Mouse (Mus musculus) liver, embryonic 14.5 days (tissue): Measurements from ENCODE around the gene Gm32742.
A peak's percentile ranks its signal among the peaks of the same experiment; 100 is the strongest.

ENCODE experiments used
- CTCF ChIP-seq: IDR thresholded peaks from 2 replicates; pipeline ENCODE4 v1.5.1; 2016; ENCODE audit warnings: antibody characterized with exemption, low read depth, control low read depth
- EP300 ChIP-seq: IDR thresholded peaks from 2 replicates; pipeline ENCODE4 v1.6.1; 2016; ENCODE audit warnings: antibody characterized with exemption, low read depth

- TF ChIP-seq CTCF: peak; percentile 61
- TF ChIP-seq EP300: no peak
Measured at GRCm38 (mm10) chr9:51152079-51152752, 13.1 kb downstream of the Gm32742 start.
